Mouse (Mus musculus) liver, adult 2 months (tissue): ENCODE data around the gene Xndc1.

ENCODE experiments used
- CTCF ChIP-seq: fragments of 200-500 bp; IDR thresholded peaks from 2 replicates; pipeline ENCODE4 v1.5.1; 2011; ENCODE audit warnings: low read depth, low read length, control low read depth
- POLR2A ChIP-seq: fragments of 200-500 bp; IDR thresholded peaks from 2 replicates; pipeline ENCODE4 v1.6.1; 2011; ENCODE audit warnings: low read length, control low read depth; ENCODE audit not compliant: insufficient read depth; ENCODE audit errors: extremely low read depth

GRCm38 (mm10) chr7:102109746-102110145 is 44.4 kb downstream of the Xndc1 start:
- TF ChIP-seq POLR2A (no peak), CTCF (no peak)
